Comparison of ENCODE assay signal across 36 mouse cellular contexts in genomic region chr1:159576246-159576645, GRCm38 (mm10). TPM values are rescaled to one million over a fixed set of nuclear protein-coding genes. Genes with fewer than 3 reads are reported as not detected.
"Had no signal": no experiment of that assay in that cellular context is flagged by ENCODE, and none has a peak within 500 bp of the region (broad histone marks: within the 10 kb centered on the region; RNA-seq: fewer than 3 reads in every experiment).

No protein-coding gene starts in this region.

- H3K36me3 ChIP-seq: limb, embryonic 10.5 days; limb, embryonic 12.5 days; limb, embryonic 13.5 days; limb, embryonic 15.5 days; liver, embryonic 12.5 days; liver, embryonic 13.5 days; liver, embryonic 15.5 days; lung, embryonic 15.5 days; midbrain, embryonic 12.5 days; midbrain, embryonic 13.5 days; midbrain, embryonic 15.5 days; neural tube, embryonic 12.5 days had no signal

- H3K27me3 ChIP-seq: limb, embryonic 12.5 days; limb, embryonic 13.5 days; liver, embryonic 12.5 days; liver, embryonic 13.5 days; liver, embryonic 15.5 days; lung, embryonic 15.5 days; megakaryocyte, embryonic 14.5 days; midbrain, embryonic 15.5 days; neural tube, embryonic 12.5 days had no signal

- H3K4me1 ChIP-seq: limb, embryonic 10.5 days; limb, embryonic 15.5 days; liver, embryonic 12.5 days; liver, embryonic 13.5 days; liver, embryonic 15.5 days; lung, embryonic 15.5 days; megakaryocyte, embryonic 14.5 days; midbrain, embryonic 13.5 days had no signal

- DNase-seq: left cerebral cortex, postnatal 4 days; liver; liver, embryonic 13.5 days; liver, postnatal 0 days; lung, adult 18-20 months; lung, adult 2 months; lung, embryonic 14.5 days; lung, postnatal 10 days; lung, postnatal 14 days; lung, postnatal 36 days; lung, postnatal 4 days; midbrain, embryonic 14.5 days had no signal

- H3K9ac ChIP-seq: limb, embryonic 12.5 days; limb, embryonic 13.5 days; limb, embryonic 15.5 days; liver, embryonic 12.5 days; liver, embryonic 13.5 days; liver, embryonic 14.5 days; liver, embryonic 15.5 days; liver, postnatal 0 days; lung, embryonic 14.5 days; lung, embryonic 15.5 days; midbrain, embryonic 12.5 days; midbrain, embryonic 13.5 days; midbrain, embryonic 15.5 days; neural tube, embryonic 12.5 days had no signal

- H3K27ac ChIP-seq: limb, embryonic 10.5 days; limb, embryonic 12.5 days; limb, embryonic 13.5 days; limb, embryonic 15.5 days; liver, embryonic 12.5 days; liver, embryonic 13.5 days; liver, embryonic 14.5 days; liver, embryonic 15.5 days; lung, embryonic 15.5 days; macrophage; midbrain, embryonic 12.5 days; midbrain, embryonic 13.5 days; midbrain, embryonic 15.5 days; neural tube, embryonic 12.5 days had no signal

- H3K4me2 ChIP-seq: limb, embryonic 12.5 days; limb, embryonic 13.5 days; limb, embryonic 15.5 days; liver, embryonic 11.5 days; liver, embryonic 12.5 days; liver, embryonic 13.5 days; liver, embryonic 15.5 days; lung, embryonic 14.5 days; lung, embryonic 15.5 days; midbrain, embryonic 12.5 days; midbrain, embryonic 13.5 days; midbrain, embryonic 15.5 days; neural tube, embryonic 12.5 days had no signal

- ATAC-seq: liver, embryonic 12.5 days; liver, postnatal 0 days; lung, postnatal 0 days; midbrain, embryonic 13.5 days; midbrain, embryonic 15.5 days; midbrain, embryonic 16.5 days had no signal

- H3K9me3 ChIP-seq: limb, embryonic 10.5 days; limb, embryonic 12.5 days; limb, embryonic 13.5 days; limb, embryonic 15.5 days; liver, embryonic 12.5 days; liver, embryonic 13.5 days; liver, embryonic 15.5 days; lung, embryonic 15.5 days; megakaryocyte, embryonic 14.5 days; midbrain, embryonic 12.5 days; midbrain, embryonic 13.5 days; midbrain, embryonic 15.5 days; neural tube, embryonic 12.5 days had no signal

- H3K4me3 ChIP-seq: limb, embryonic 10.5 days; limb, embryonic 12.5 days; limb, embryonic 13.5 days; limb, embryonic 15.5 days; liver, embryonic 12.5 days; liver, embryonic 13.5 days; liver, embryonic 15.5 days; lung, embryonic 15.5 days; megakaryocyte, embryonic 14.5 days; midbrain, embryonic 12.5 days; midbrain, embryonic 13.5 days; midbrain, embryonic 15.5 days; myocyte; neural tube, embryonic 12.5 days had no signal

RNA-seq across cellular contexts. Expression of gene Tnr, which starts 52.7 kb away (rescaled TPM):
- total RNA-seq: liver, adult 2 months; megakaryocyte progenitor cell, adult 5-6 weeks; megakaryocyte, adult 5-6 weeks; megakaryocyte-erythroid progenitor cell, adult 5-6 weeks; monocyte, adult 5-6 weeks had no signal
- polyA plus RNA-seq: limb, embryonic 10.5 days; limb, embryonic 11.5 days; limb, embryonic 12.5 days; liver, adult 2 months; liver, postnatal 0 days; lung, embryonic 14.5 days; lung, postnatal 0 days; macrophage had no signal
